Mouse (Mus musculus) left cerebral cortex, adult 2 months (tissue): ENCODE data around the gene Mfsd12. TPM values are rescaled to one million over a fixed set of nuclear protein-coding genes. Genes with fewer than 3 reads are reported as not detected.

Experiments used
- DNase-seq, 2 experiments: peaks; one replicate each; pipeline ENCODE4 v3.0.0; 2021 to 2022; ENCODE audit warnings: low spot score in 2 of 2, mixed read lengths in 1 of 2; ENCODE audit errors: extremely low spot score in 1 of 2
- H3K27ac ChIP-seq: fragments of 200-600 bp; 2 replicates; pipeline ENCODE4 v1.8.1; 2022
- H3K4me3 ChIP-seq: fragments of 200-600 bp; 2 replicates; pipeline ENCODE4 v1.8.1; 2022
- CTCF ChIP-seq: fragments of 200-600 bp; IDR thresholded peaks from 2 replicates; pipeline ENCODE4 v1.8.1; 2022; ENCODE audit warnings: antibody characterized with exemption, mild to moderate bottlenecking, moderate library complexity
- intact Hi-C: fragments of 180-260 bp; cut with DNase I; formaldehyde crosslinking; loops from one replicate; pipeline ENCODE4 v1.15.1; 2025
- total RNA-seq, 2 experiments: library from RNA; stranded (reverse); gene quantifications; 2 replicates each; pipeline ENCODE4 v1.2.3; 2021

The Mfsd12 gene
- total RNA-seq, 2 experiments from 2014 or later, result 38.2 to 40.2 TPM

DNA sequence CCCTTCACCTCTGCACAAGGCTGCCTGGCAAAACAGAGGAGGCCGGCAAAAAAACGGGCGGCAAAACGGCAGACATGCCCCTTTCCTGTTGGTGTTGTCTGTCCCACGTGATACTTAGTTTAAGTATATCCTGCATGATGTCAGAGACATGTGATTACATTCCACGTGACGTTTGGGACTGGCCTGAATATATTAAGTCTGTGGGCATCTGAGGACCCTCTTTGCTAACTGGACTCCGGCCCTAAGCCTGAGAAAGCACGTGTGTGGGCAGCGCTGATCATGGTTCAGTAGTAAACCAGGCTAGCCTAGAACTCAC lies 43.9 kb downstream of the Mfsd12 start:
- TF ChIP-seq CTCF, result no peak
- Histone ChIP-seq H3K4me3 (no peak overlapping the region), H3K27ac (peak overlapping the region; percentile 85)
- DNase-seq, result no peak
- intact Hi-C loops, result no loop called here

DNA sequence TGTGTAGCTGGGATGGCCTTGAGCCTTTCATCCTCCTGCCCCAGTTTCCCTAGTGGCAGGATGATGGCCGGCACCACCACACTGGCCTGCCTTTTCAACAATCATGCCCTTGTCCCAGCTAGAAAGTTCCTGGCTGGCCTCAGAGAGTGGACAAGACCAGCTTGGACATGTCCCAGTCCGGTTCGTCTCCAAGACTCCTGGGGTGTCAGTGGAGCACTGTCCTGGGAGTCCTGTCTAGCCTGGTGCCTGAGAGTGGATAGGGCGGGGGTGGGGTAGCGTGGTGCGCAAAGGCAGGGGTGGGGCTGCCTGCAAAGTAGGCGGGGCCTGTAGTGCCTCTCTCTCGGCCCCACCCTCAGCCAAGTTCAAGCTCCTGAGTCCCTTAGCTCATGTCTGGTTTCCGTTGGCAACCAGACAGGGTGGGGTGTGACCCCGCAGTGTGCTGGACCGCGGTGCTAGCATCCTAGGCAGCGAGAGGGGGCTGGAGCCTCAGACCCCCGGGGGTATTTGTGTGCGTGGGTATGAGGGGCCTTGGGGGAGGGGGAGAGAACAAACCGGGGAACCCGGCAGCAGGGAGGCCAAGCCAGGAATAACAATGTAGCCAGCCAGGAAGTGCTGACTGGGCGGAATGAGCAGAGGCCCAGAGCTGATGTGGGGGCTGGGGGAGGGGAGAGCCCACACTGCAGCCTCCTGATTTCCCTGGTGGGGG lies 44.4 kb downstream of the Mfsd12 start:
- H3K27ac ChIP-seq, result peak overlapping the region; percentile 85
- intact Hi-C loops, result no loop called here
- TF ChIP-seq CTCF, result peak; percentile 7; the same call in 1 of the 2 replicates
- peak in 1 of 2 experiments; percentile 52 for DNase-seq
- H3K4me3 ChIP-seq, result no peak overlapping the region

DNA sequence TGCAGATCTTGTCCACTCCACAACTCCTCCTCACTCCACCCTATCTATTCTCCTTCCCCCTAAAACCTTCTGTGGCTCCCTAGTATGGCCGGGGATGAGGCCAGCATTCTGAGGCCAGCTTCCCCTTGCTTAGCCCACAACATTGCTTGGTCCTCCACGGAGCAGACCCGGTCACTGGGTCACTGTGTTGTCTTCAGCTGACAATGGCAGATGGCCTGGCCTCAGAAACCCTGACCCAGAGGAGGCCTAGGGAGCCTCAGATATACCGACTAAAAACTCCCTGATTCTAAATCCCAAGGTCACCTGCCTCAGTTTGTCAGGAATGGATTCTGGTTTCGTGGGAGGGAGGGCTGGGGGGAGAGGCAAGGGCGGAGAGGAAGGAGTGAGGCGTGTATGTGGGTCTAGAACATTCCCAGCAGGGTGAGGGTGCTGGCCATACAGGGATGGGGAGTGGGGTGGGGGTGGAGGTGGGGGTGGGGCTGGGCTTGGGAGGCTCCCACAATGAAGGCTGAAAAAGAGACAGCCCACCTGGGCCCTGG lies 45.0 kb downstream of the Mfsd12 start:
- peak overlapping the region; percentile 85 for H3K27ac ChIP-seq
- intact Hi-C loops, result no loop called here
- no peak for DNase-seq
- H3K4me3 ChIP-seq, result no peak overlapping the region
- no peak for TF ChIP-seq CTCF

DNA sequence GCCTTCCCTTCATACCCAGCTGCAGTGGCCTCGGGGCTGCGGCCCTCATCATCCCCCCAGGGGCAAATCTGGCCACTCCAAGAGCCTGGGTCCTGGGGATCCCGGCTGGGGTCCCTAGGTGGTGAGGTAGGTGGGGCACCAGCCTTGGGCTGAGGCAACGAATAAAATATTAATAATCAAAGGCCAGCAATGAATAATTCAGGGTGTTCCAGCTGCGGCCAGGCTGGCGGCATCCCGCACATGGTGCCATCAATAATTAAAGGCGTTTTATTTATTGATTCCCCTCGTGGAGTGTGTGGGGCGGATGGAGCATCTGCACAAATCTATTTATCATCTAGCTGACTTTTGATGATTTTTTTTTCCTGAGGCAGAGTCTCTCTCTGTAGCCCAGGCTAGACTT lies 46.2 kb downstream of the Mfsd12 start:
- Histone ChIP-seq H3K27ac (peak overlapping the region; percentile 85; the same call in 1 of the 2 replicates), H3K4me3 (no peak overlapping the region)
- DNase-seq, result no peak
- no peak for TF ChIP-seq CTCF
- intact Hi-C loops, result no loop called here

DNA sequence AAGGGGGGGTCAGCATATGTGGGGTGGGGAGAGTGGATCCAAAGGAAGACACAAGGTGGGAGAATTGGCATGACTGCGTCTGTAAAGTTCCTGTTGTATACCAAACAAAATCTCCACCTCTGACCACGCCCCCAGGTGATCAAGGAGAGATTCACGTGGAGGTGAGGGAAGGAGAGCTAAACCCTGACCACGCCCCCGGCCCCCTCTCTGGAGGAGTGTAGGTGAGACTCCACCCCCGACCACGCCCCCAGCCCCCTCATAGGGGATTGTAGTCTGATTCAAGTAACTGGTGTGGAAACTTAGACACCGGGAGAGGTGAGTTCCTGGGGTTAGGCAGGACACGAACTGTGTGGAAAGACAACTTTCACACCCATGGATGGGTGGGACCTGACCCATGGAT lies 46.8 kb downstream of the Mfsd12 start:
- no peak for TF ChIP-seq CTCF
- no peak overlapping the region for H3K27ac ChIP-seq
- intact Hi-C loops, result no loop called here

DNA sequence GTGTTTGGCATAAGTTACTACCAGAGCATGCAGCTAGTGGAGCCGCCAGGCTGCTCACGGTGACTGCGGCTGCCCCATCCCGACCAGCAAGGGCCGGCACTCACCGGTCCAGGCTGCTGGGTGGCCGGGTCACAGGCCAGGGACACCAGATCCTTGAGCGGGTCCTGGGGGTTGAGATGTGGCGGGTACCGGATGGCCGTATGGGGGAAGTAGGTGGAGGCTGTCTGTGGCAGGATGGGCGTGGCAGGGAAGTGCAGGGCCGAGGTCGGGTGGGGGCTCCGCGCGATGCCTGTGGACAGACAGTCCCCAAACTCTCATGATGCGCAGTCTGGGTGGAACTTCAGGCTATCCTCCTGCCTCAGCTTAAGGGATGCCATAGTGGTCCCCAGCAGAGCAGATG lies 47.4 kb downstream of the Mfsd12 start:
- Histone ChIP-seq H3K4me3 (no peak overlapping the region), H3K27ac (no peak overlapping the region; the same call in 1 of the 2 replicates)
- TF ChIP-seq CTCF, result no peak
- DNase-seq, result no peak
- intact Hi-C loops, result no loop called here

More for the DNA sequence above, 46.8 kb downstream of the Mfsd12 start:
- no peak for DNase-seq
- no peak overlapping the region for H3K4me3 ChIP-seq

DNA sequence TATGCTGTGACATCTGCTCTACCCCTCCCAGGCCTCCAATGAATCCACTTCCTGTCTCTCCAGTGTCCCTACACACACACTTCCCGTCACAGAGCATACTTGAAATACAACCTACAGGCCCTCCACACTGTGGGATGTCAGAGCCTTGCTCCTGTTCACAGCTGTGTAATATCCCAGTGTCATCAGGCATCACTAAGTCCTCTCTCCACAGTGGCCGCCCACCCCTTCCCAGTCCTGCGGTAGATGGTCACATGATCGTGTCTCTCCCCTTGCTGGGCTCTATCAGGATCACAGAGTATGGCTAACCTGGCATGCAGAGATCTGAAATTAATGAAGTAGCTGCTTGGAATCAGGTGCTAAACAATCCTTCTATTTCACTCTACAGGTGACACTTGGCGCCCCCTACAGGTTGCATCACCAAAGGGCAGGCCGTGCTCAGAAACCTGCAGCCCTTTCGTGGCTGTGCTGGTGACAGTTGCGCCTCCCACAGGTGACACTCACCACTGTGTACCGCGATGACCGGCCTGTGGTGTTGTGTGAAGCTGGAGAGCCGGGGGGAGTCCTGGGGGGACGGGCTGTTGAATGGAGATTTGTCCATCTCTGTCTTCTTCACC lies 48.4 kb downstream of the Mfsd12 start:
- TF ChIP-seq CTCF, result peak; percentile 81
- intact Hi-C loops, result no loop called here
- peak; percentile 59 to 64 for DNase-seq
- Histone ChIP-seq H3K27ac (no peak overlapping the region), H3K4me3 (no peak overlapping the region)

DNA sequence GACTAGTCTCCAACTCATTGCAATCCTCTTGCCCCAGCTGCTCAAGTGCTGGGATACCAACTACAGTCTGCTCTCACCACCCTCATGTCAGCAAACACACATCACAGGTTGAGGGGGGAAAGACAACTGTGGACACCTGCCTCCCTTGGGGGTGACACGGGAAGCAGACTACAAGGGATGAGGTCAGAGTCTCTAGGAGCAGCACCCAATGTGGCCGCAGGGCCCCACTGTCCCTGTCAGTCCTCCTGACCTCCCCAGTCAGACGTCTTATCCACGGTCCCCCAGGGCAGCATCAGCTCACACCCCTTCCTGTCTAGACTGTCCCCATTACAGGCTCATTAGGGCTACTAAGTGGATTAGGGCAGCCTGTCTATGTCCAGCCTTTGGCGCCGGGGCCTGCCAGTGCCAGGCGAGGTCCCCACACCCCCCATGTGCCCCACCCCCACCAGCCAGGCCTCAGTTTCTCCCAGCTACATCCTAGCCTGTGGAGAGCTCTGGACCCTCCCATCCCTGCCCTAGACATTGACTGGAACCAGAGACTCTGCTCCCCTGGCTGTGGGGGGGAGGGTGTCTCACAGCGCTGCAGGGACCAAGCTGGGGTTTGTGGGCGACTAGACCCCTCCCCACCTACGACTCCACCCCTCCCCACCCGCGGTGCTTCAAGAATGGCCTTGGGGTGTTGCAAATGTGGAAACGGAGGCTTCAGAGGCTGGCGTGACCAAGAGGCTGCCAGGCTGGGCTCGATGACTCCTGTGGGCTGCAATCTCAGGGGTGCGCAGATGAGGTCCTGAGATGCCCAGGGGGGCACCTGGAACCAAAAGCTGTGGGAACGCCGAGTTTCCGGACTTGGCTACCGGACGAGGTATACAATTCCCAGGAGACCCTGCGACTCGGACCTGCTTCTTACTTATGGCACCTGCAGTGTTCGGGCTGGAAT lies 49.5 kb downstream of the Mfsd12 start:
- Histone ChIP-seq H3K4me3 (0 out of 2 replicates have a peak overlapping the region, but pooled peaks have one; percentile 3), H3K27ac (peak overlapping the region; percentile 56)
- intact Hi-C loops, result no loop called here
- no peak for DNase-seq
- no peak for TF ChIP-seq CTCF

DNA sequence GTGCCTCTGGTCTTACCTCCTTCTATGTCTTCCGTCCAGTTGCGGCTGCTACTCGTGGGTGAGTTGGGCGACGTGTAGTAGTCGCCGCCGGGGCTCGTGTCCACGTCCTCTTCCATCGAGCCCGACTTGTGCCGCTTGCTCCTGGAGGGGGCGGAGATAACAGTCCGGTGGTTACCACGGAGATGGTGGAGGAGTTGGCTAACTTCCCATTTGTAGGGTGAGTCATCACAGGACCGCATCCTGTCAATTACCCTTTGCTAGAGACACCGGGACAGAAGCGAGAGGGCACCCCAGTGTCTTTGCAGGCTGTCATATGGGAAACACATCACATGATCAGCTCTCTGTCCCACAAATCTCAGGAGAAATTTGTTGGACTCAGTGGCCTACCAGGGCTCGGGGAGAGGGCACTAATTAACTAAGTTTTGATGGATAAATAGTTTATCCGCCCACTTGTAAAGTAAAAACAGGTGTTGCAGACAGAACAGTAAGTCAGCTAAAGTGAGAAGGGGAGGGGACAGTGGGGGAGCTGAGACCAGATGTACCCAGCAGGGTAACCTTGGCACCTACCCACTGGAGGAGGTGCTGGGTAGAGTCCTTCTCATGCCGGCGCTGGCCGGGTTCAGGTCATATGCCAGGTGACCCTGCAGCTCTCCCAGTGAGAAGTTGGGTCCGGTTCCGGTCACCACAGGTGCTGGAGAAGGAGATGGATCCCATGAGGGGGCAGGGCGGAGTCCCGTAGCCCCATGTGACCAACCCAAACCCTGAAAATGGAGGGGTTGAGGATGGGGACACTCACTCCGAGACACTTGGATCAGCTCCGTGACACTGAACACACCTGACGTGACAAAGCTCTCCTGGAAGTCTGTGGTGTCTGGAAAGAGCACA lies 50.5 kb downstream of the Mfsd12 start:
- 0 out of 2 replicates have a peak overlapping the region, but pooled peaks have one; percentile 3 for H3K4me3 ChIP-seq
- H3K27ac ChIP-seq, result peak overlapping the region; percentile 56
- intact Hi-C loops, result no loop called here
- TF ChIP-seq CTCF, result no peak; the same call in 1 of the 2 replicates
- DNase-seq, result peak; percentile 69 to 70

DNA sequence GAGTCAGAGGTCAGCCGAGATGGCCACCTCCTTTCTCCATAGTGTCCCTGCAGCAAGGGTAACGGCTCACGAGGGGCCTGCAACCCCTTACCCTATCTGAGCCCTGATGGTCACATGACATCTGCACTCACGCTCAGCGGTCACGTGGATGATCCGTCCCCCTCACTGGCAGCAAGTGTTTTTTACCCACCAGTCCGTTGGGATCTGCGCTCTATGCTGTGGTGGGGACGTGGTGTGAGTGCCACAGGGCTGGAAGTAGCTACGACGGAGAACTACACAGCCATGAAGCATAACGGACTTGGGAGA lies 51.1 kb downstream of the Mfsd12 start:
- Histone ChIP-seq H3K4me3 (no peak overlapping the region), H3K27ac (peak overlapping the region; percentile 56)
- intact Hi-C loops, result no loop called here
- TF ChIP-seq CTCF, result no peak
- DNase-seq, result no peak

DNA sequence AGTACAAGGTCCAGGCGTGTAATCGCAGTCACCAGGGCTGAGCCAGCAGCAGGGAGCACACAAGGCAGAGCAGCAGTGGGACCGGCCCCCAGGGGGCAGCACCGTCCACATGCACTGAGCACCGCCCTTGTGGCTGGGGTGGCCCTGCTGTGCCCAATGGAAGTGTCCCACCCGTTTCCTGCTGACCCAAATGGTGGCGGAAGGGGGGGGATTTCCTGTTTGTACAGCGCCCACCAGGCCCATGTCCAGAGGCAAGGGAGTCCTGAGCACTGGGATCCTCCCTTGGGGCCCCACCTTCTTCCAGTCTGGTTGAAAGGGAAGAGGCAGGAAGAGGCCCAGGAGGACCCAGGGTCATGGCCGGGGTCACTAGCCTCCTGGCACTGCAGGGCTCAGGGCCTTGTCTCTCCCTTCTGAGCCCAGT lies 51.6 kb downstream of the Mfsd12 start:
- intact Hi-C loops, result no loop called here
- peak in 1 of 2 experiments; percentile 72 for DNase-seq
- TF ChIP-seq CTCF, result peak; percentile 82
- Histone ChIP-seq H3K4me3 (no peak overlapping the region), H3K27ac (peak overlapping the region; percentile 61)
